Mouse (Mus musculus): ENCODE results near the gene Psd4.

DNA sequence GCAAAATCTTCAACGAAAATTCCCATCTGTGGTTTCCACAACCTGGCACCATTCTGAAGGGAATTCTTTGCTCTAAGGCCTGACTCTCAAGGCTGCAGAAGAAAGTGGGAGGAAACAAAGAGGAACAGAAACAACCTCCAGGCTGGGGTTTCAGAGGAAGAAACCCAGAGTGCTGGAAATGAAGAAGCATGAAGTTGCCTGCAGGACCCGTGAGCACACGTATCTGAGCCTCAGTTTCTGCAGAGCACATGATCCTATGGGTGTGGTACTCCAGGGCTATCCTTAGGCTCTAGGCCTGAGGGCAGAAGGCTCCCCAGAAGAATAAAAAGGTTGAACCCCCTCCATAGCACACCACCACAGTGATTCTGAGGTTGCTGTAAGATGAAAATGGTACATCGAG, 89.5 kb downstream of the Psd4 start:
- TF ChIP-seq CTCF (IDR thresholded peaks at IDR 0.05; ENCODE audit: borderline replicate concordance, extremely low read depth, insufficient read depth, insufficient read length) (no peak), POLR2A (IDR thresholded peaks at IDR 0.05; ENCODE audit: borderline replicate concordance, extremely low read depth, insufficient read depth, insufficient read length, poor library complexity, severe bottlenecking) (no peak)

Measured in brain, embryonic 14.5 days (tissue).